Mouse (Mus musculus) lung, embryonic 16.5 days (tissue): ENCODE measurements at regions not wholly inside any gene's neighbourhood (a gene's known extent, or its start where the extent isn't known, plus 50 kb on each side); places are given as distances from the start of the nearest gene placed in this dataset.

Experiments
- ATAC-seq: fragments of 200-750 bp; cut with Nextera tagmentation; 2 replicates; pipeline ENCODE4 v1.8.0; 2017; ENCODE audit warnings: low read depth, mild to moderate bottlenecking, moderate library complexity
- H3K27ac ChIP-seq: fragments of 300-500 bp; sonication (generic); 2 replicates; pipeline ENCODE4 v1.5.1; 2014; ENCODE audit warnings: mild to moderate bottlenecking, control low read depth, low read length
- H3K27me3 ChIP-seq: fragments of 300-500 bp; sonication (generic); 2 replicates; pipeline ENCODE4 v1.6.1; 2014; ENCODE audit warnings: low read depth, low read length, mixed read lengths; ENCODE audit not compliant: control insufficient read depth, insufficient read depth
- H3K36me3 ChIP-seq: fragments of 300-500 bp; sonication (generic); 2 replicates; pipeline ENCODE4 v1.6.1; 2014; ENCODE audit warnings: low read length; ENCODE audit not compliant: control insufficient read depth, insufficient read depth
- H3K4me1 ChIP-seq: fragments of 300-500 bp; sonication (generic); replicated peaks from 2 replicates; pipeline ENCODE4 v1.6.1; 2014; ENCODE audit warnings: low read length, mixed read lengths; ENCODE audit not compliant: control insufficient read depth, insufficient read depth
- H3K4me2 ChIP-seq: fragments of 300-500 bp; sonication (generic); 2 replicates; pipeline ENCODE4 v1.6.1; 2014; ENCODE audit warnings: low read depth, low read length, control low read depth
- H3K4me3 ChIP-seq: fragments of 300-500 bp; sonication (generic); 2 replicates; pipeline ENCODE4 v1.5.1; 2014; ENCODE audit warnings: mild to moderate bottlenecking, low read length, control low read depth
- H3K9ac ChIP-seq: fragments of 300-500 bp; sonication (generic); 2 replicates; pipeline ENCODE4 v1.6.1; 2014; ENCODE audit warnings: low read length, control low read depth
- H3K9me3 ChIP-seq: fragments of 300-500 bp; sonication (generic); 2 replicates; pipeline ENCODE4 v1.6.1; 2016; ENCODE audit warnings: low read length; ENCODE audit not compliant: control insufficient read depth
- WGBS: fragments of 180-500 bp; shearing (Covaris S2); extraction: QIAGEN DNeasy Blood & Tissue Kit; methylation state at CpG from one replicate; pipeline ENCODE4 v1.1.7; 2014; 5-methylcytosine and 5-hydroxymethylcytosine counted together

- Histone ChIP-seq H3K27me3 (no peaks in the 10 kb centered on the region), H3K9ac (no peak overlapping the region), H3K4me3 (no peak overlapping the region), H3K9me3 (no peaks in the 10 kb centered on the region), H3K27ac (no peak overlapping the region), H3K36me3 (no peaks in the 10 kb centered on the region), H3K4me2 (no peak overlapping the region), H3K4me1 (no peaks in the 10 kb centered on the region)
- no peak for ATAC-seq
- WGBS = 75% methylated on average over 2 of the region's 2 CpGs
Observed at GRCm38 (mm10) chr3:143685742-143686141, 519.3 kb downstream of the Lmo4 start.

- no peaks in the 10 kb centered on the region for H3K9me3 ChIP-seq
- no peaks in the 10 kb centered on the region for H3K36me3 ChIP-seq
- 93% methylated on average over 3 of the region's 3 CpGs for WGBS
- H3K4me2 ChIP-seq = no peak overlapping the region
- no peak overlapping the region for H3K4me3 ChIP-seq
- ATAC-seq = no peak
- no peaks in the 10 kb centered on the region for H3K27me3 ChIP-seq
- H3K9ac ChIP-seq = no peak overlapping the region
- no peaks in the 10 kb centered on the region for H3K4me1 ChIP-seq
- no peak overlapping the region for H3K27ac ChIP-seq
Observed at GRCm38 (mm10) chr3:143678186-143678585, 526.8 kb downstream of the Lmo4 start.

- no peak overlapping the region for H3K4me2 ChIP-seq
- no peak overlapping the region for H3K4me3 ChIP-seq
- no peak for ATAC-seq
- no peaks in the 10 kb centered on the region for H3K4me1 ChIP-seq
- WGBS = 88% methylated on average over 3 of the region's 3 CpGs
- H3K27ac ChIP-seq = no peak overlapping the region
- no peaks in the 10 kb centered on the region for H3K36me3 ChIP-seq
- H3K9ac ChIP-seq = no peak overlapping the region
- H3K27me3 ChIP-seq = no peaks in the 10 kb centered on the region
- H3K9me3 ChIP-seq = no peaks in the 10 kb centered on the region
Observed at GRCm38 (mm10) chr3:143674855-143675254, 530.2 kb downstream of the Lmo4 start.

GRCm38 (mm10) chr3:143674446-143674845 lies 530.6 kb downstream of the Lmo4 start:
- Histone ChIP-seq H3K4me1 (no peaks in the 10 kb centered on the region), H3K4me3 (no peak overlapping the region), H3K36me3 (no peaks in the 10 kb centered on the region), H3K9me3 (no peaks in the 10 kb centered on the region), H3K9ac (no peak overlapping the region), H3K27ac (no peak overlapping the region), H3K27me3 (no peaks in the 10 kb centered on the region), H3K4me2 (no peak overlapping the region)
- ATAC-seq = no peak
- 86% methylated on average over 7 of the region's 7 CpGs for WGBS

GRCm38 (mm10) chr3:143662041-143662685 lies 542.9 kb downstream of the Lmo4 start:
- no peak for ATAC-seq
- no peaks in the 10 kb centered on the region for H3K27me3 ChIP-seq
- H3K36me3 ChIP-seq = no peaks in the 10 kb centered on the region
- no peak overlapping the region for H3K9ac ChIP-seq
- H3K4me1 ChIP-seq = no peaks in the 10 kb centered on the region
- no peaks in the 10 kb centered on the region for H3K9me3 ChIP-seq
- no peak overlapping the region for H3K4me3 ChIP-seq
- no peak overlapping the region for H3K27ac ChIP-seq
- H3K4me2 ChIP-seq = no peak overlapping the region
- WGBS = 81% methylated on average over 5 of the region's 5 CpGs

GRCm38 (mm10) chr3:143659421-143659978 lies 545.5 kb downstream of the Lmo4 start:
- H3K9ac ChIP-seq = no peak overlapping the region
- WGBS = 58% methylated on average over 8 of the region's 8 CpGs
- no peaks in the 10 kb centered on the region for H3K27me3 ChIP-seq
- no peak overlapping the region for H3K27ac ChIP-seq
- no peaks in the 10 kb centered on the region for H3K36me3 ChIP-seq
- H3K9me3 ChIP-seq = no peaks in the 10 kb centered on the region
- ATAC-seq = no peak
- no peak overlapping the region for H3K4me3 ChIP-seq
- H3K4me2 ChIP-seq = no peak overlapping the region
- no peaks in the 10 kb centered on the region for H3K4me1 ChIP-seq

GRCm38 (mm10) chr3:143647237-143647636 lies 557.8 kb downstream of the Lmo4 start:
- no peak for ATAC-seq

GRCm38 (mm10) chr3:143646836-143647235 lies 558.2 kb downstream of the Lmo4 start:
- Histone ChIP-seq H3K4me1 (no peaks in the 10 kb centered on the region; the same call in 1 of the 2 replicates), H3K9ac (no peak overlapping the region), H3K4me3 (no peak overlapping the region), H3K9me3 (no peaks in the 10 kb centered on the region), H3K36me3 (no peaks in the 10 kb centered on the region), H3K27me3 (no peaks in the 10 kb centered on the region), H3K27ac (no peak overlapping the region), H3K4me2 (no peak overlapping the region)
- WGBS = 38% methylated on average over 7 of the region's 7 CpGs
- peak; percentile 15; the same call in 1 of the 2 replicates for ATAC-seq

More at GRCm38 (mm10) chr3:143647237-143647636, 557.8 kb downstream of the Lmo4 start:
- Histone ChIP-seq H3K9ac (no peak overlapping the region), H3K27me3 (no peaks in the 10 kb centered on the region), H3K36me3 (no peaks in the 10 kb centered on the region), H3K4me3 (no peak overlapping the region), H3K27ac (no peak overlapping the region), H3K4me1 (no peaks in the 10 kb centered on the region; the same call in 1 of the 2 replicates), H3K9me3 (no peaks in the 10 kb centered on the region), H3K4me2 (no peak overlapping the region)
- WGBS = 71% methylated on average over 2 of the region's 2 CpGs

- Histone ChIP-seq H3K9ac (no peak overlapping the region), H3K27me3 (no peaks in the 10 kb centered on the region), H3K36me3 (no peaks in the 10 kb centered on the region), H3K4me1 (no peaks in the 10 kb centered on the region), H3K9me3 (no peaks in the 10 kb centered on the region), H3K4me2 (no peak overlapping the region), H3K27ac (no peak overlapping the region), H3K4me3 (no peak overlapping the region)
- WGBS = 69% methylated on average over 2 of the region's 2 CpGs
- ATAC-seq = no peak
Observed at GRCm38 (mm10) chr3:143633036-143633435, 572.0 kb downstream of the Lmo4 start.
